Mouse (Mus musculus) bone marrow, adult 2 months (tissue): ENCODE measurements around the gene Sox5. TPM values are rescaled to one million over a fixed set of nuclear protein-coding genes. Genes with fewer than 3 reads are reported as not detected.

Source experiments
- H3K27ac ChIP-seq: fragments of 200-500 bp; 2 replicates; pipeline ENCODE4 v1.5.1; 2012; ENCODE audit warnings: low read depth, mild to moderate bottlenecking, control low read depth, inconsistent platforms, low read length; ENCODE audit not compliant: control insufficient read depth, poor library complexity, insufficient read depth
- H3K4me1 ChIP-seq: fragments of 200-500 bp; 2 replicates; pipeline ENCODE4 v1.6.1; 2011; ENCODE audit warnings: low read length; ENCODE audit not compliant: control insufficient read depth, insufficient read depth
- H3K4me3 ChIP-seq: fragments of 200-500 bp; replicated peaks from 2 replicates; pipeline ENCODE3; 2011; ENCODE audit warnings: mild to moderate bottlenecking, low read depth, low read length, control low read depth; ENCODE audit not compliant: control insufficient read depth
- CTCF ChIP-seq: fragments of 200-500 bp; IDR thresholded peaks from 2 replicates; pipeline ENCODE4 v1.5.1; 2011; ENCODE audit warnings: low read length, control low read depth; ENCODE audit not compliant: control insufficient read depth, insufficient read depth
- POLR2A ChIP-seq: fragments of 200-500 bp; IDR thresholded peaks from 2 replicates; pipeline ENCODE4 v1.6.1; 2011; ENCODE audit warnings: low read depth, mild to moderate bottlenecking, control low read depth, low read length, borderline replicate concordance; ENCODE audit not compliant: control insufficient read depth
- WGBS: fragments of 180-500 bp; shearing (Covaris S2); methylation state at CpG from one replicate; pipeline ENCODE4 v1.1.7; 2018; 5-methylcytosine and 5-hydroxymethylcytosine counted together
- polyA plus RNA-seq: library from polyadenylated mRNA; stranded (reverse); fragments of >200 nt; gene quantifications from 2 replicates; pipeline ENCODE4 v1.2.4, GENCODE M21; 2011; ENCODE audit warnings: low replicate concordance; ENCODE audit not compliant: missing spikeins, insufficient read depth, insufficient read length

The Sox5 gene
- polyA plus RNA-seq, 1 experiment: not detected

GRCm38 (mm10) chr6:144312282-144312780 is 469.4 kb downstream of the Sox5 start:
- TF ChIP-seq CTCF (no peak), POLR2A (no peak)
- Histone ChIP-seq H3K4me1 (no peaks in the 10 kb centered on the region), H3K27ac (no peak overlapping the region), H3K4me3 (no peak overlapping the region)
- WGBS: 88% methylated on average over 7 of the region's 7 CpGs

GRCm38 (mm10) chr6:144311754-144312153 is 470.0 kb downstream of the Sox5 start:
- Histone ChIP-seq H3K4me1 (no peaks in the 10 kb centered on the region), H3K27ac (no peak overlapping the region), H3K4me3 (no peak overlapping the region)
- TF ChIP-seq POLR2A (no peak), CTCF (no peak)
- WGBS: 82% methylated on average over 4 of the region's 4 CpGs

- TF ChIP-seq CTCF (no peak), POLR2A (no peak)
- H3K4me3 ChIP-seq: no peak overlapping the region
- no peak overlapping the region for H3K27ac ChIP-seq
- H3K4me1 ChIP-seq: no peaks in the 10 kb centered on the region
These were observed 472.6 kb downstream of the Sox5 start for GRCm38 (mm10) chr6:144309171-144309570.

GRCm38 (mm10) chr6:144307551-144308149 is 474.1 kb downstream of the Sox5 start:
- Histone ChIP-seq H3K27ac (no peak overlapping the region), H3K4me1 (no peaks in the 10 kb centered on the region), H3K4me3 (no peak overlapping the region)
- 87% methylated on average over 12 of the region's 12 CpGs for WGBS
- no peak for TF ChIP-seq POLR2A

GRCm38 (mm10) chr6:144302823-144303222 is 479.0 kb downstream of the Sox5 start:
- TF ChIP-seq POLR2A (no peak), CTCF (no peak)
- Histone ChIP-seq H3K27ac (no peak overlapping the region), H3K4me3 (no peak overlapping the region), H3K4me1 (no peaks in the 10 kb centered on the region)
- WGBS: 88% methylated on average over 6 of the region's 6 CpGs

- TF ChIP-seq POLR2A: no peak
- no peak for TF ChIP-seq CTCF
- H3K4me1 ChIP-seq: no peaks in the 10 kb centered on the region
- 90% methylated on average over 4 of the region's 4 CpGs for WGBS
- no peak overlapping the region for H3K27ac ChIP-seq
- no peak overlapping the region for H3K4me3 ChIP-seq
These were observed 480.7 kb downstream of the Sox5 start for GRCm38 (mm10) chr6:144301082-144301481.

GRCm38 (mm10) chr6:144299503-144299858 is 482.3 kb downstream of the Sox5 start:
- WGBS: 45% methylated on average over 7 of the region's 7 CpGs
- no peak for TF ChIP-seq CTCF
- TF ChIP-seq POLR2A: no peak

GRCm38 (mm10) chr6:144298641-144299502 is 482.9 kb downstream of the Sox5 start:
- 61% methylated on average over 23 of the region's 23 CpGs for WGBS
- Histone ChIP-seq H3K27ac (no peak overlapping the region), H3K4me1 (no peaks in the 10 kb centered on the region), H3K4me3 (no peak overlapping the region)
- TF ChIP-seq POLR2A (no peak), CTCF (no peak)

More at GRCm38 (mm10) chr6:144299503-144299858, 482.3 kb downstream of the Sox5 start:
- Histone ChIP-seq H3K4me1 (no peaks in the 10 kb centered on the region), H3K27ac (no peak overlapping the region), H3K4me3 (no peak overlapping the region)

GRCm38 (mm10) chr6:144297846-144298245 is 483.9 kb downstream of the Sox5 start:
- WGBS: 83% methylated on average over 5 of the region's 5 CpGs
- Histone ChIP-seq H3K4me1 (no peaks in the 10 kb centered on the region), H3K4me3 (no peak overlapping the region), H3K27ac (no peak overlapping the region)
- TF ChIP-seq POLR2A: no peak
- no peak for TF ChIP-seq CTCF
